Mouse (Mus musculus): ENCODE measurements at regions not wholly inside any gene's neighbourhood (a gene's known extent, or its start where the extent isn't known, plus 50 kb on each side); places are given as distances from the start of the nearest gene placed in this dataset.

GRCm38 (mm10) chr1:105111236-105111635 lies 245.3 kb downstream of the Rnf152 start:
- Histone ChIP-seq H3K27me3 (ENCODE audit: control insufficient read depth, insufficient read depth, low read length) (no peaks in the 10 kb centered on the region), H3K4me1 (replicated peaks; ENCODE audit: control insufficient read depth, insufficient read depth, low read length) (peaks cover 6% of the 10 kb centered on the region; the same call in 1 of the 2 replicates), H3K27ac (peak overlapping the region; percentile 43; the same call in 1 of the 2 replicates), H3K9me3 (ENCODE audit: control insufficient read depth, low read length) (no peaks in the 10 kb centered on the region), H3K36me3 (replicated peaks; ENCODE audit: control insufficient read depth, insufficient read depth) (no peaks in the 10 kb centered on the region), H3K4me2 (replicated peaks) (no peak overlapping the region), H3K9ac (no peak overlapping the region), H3K4me3 (replicated peaks; ENCODE audit: low read length) (no peak overlapping the region)
- peak; percentile 42 for DNase-seq (ENCODE audit: low spot score)
- WGBS, result 29% methylated on average over 4 of the region's 4 CpGs
- peak; percentile 71; the same call in 1 of the 2 replicates for ATAC-seq (ENCODE audit: low FRiP score)

- WGBS, result 92% methylated on average over 1 of the region's 1 CpGs
- ATAC-seq (ENCODE audit: low FRiP score) (no peak), DNase-seq (ENCODE audit: low spot score) (no peak)
- no peaks in the 10 kb centered on the region for H3K36me3 ChIP-seq (replicated peaks; ENCODE audit: control insufficient read depth, insufficient read depth)
- H3K27me3 ChIP-seq (ENCODE audit: control insufficient read depth, insufficient read depth, low read length), result no peaks in the 10 kb centered on the region
- H3K4me3 ChIP-seq (replicated peaks; ENCODE audit: low read length), result no peak overlapping the region
- no peak overlapping the region for H3K9ac ChIP-seq
- H3K4me1 ChIP-seq (replicated peaks; ENCODE audit: control insufficient read depth, insufficient read depth, low read length), result peaks cover 6% of the 10 kb centered on the region; the same call in 1 of the 2 replicates
- H3K9me3 ChIP-seq (ENCODE audit: control insufficient read depth, low read length), result no peaks in the 10 kb centered on the region
- no peak overlapping the region for H3K4me2 ChIP-seq (replicated peaks)
- peak overlapping the region; percentile 38; the same call in 1 of the 2 replicates for H3K27ac ChIP-seq
Observed at GRCm38 (mm10) chr1:105110581-105111210, 245.8 kb downstream of the Rnf152 start.

GRCm38 (mm10) chr1:105107836-105108235 lies 248.7 kb downstream of the Rnf152 start:
- H3K9me3 ChIP-seq (ENCODE audit: control insufficient read depth, low read length), result no peaks in the 10 kb centered on the region
- 83% methylated on average over 4 of the region's 4 CpGs for WGBS
- ATAC-seq (ENCODE audit: low FRiP score) (no peak), DNase-seq (ENCODE audit: low spot score) (no peak)
- no peaks in the 10 kb centered on the region for H3K27me3 ChIP-seq (ENCODE audit: control insufficient read depth, insufficient read depth, low read length)
- H3K4me2 ChIP-seq (replicated peaks), result no peak overlapping the region
- no peak overlapping the region for H3K4me3 ChIP-seq (replicated peaks; ENCODE audit: low read length)
- no peak overlapping the region for H3K27ac ChIP-seq
- no peaks in the 10 kb centered on the region for H3K36me3 ChIP-seq (replicated peaks; ENCODE audit: control insufficient read depth, insufficient read depth)
- H3K9ac ChIP-seq, result no peak overlapping the region
- H3K4me1 ChIP-seq (replicated peaks; ENCODE audit: control insufficient read depth, insufficient read depth, low read length), result peaks cover 6% of the 10 kb centered on the region; the same call in 1 of the 2 replicates

- H3K27me3 ChIP-seq (ENCODE audit: control insufficient read depth, insufficient read depth, low read length), result no peaks in the 10 kb centered on the region
- no peak for DNase-seq (ENCODE audit: low spot score)
- WGBS, result 95% methylated on average over 1 of the region's 1 CpGs
- no peak overlapping the region for H3K27ac ChIP-seq
- H3K9ac ChIP-seq, result no peak overlapping the region
- H3K9me3 ChIP-seq (ENCODE audit: control insufficient read depth, low read length), result no peaks in the 10 kb centered on the region
- H3K4me1 ChIP-seq (replicated peaks; ENCODE audit: control insufficient read depth, insufficient read depth, low read length), result peaks cover 6% of the 10 kb centered on the region; the same call in 1 of the 2 replicates
- H3K36me3 ChIP-seq (replicated peaks; ENCODE audit: control insufficient read depth, insufficient read depth), result no peaks in the 10 kb centered on the region
- H3K4me2 ChIP-seq (replicated peaks), result no peak overlapping the region
- no peak for ATAC-seq (ENCODE audit: low FRiP score)
- H3K4me3 ChIP-seq (replicated peaks; ENCODE audit: low read length), result no peak overlapping the region
Observed at GRCm38 (mm10) chr1:105107257-105107656, 249.3 kb downstream of the Rnf152 start.

- Histone ChIP-seq H3K27ac (no peak overlapping the region), H3K27me3 (ENCODE audit: control insufficient read depth, insufficient read depth, low read length) (no peaks in the 10 kb centered on the region), H3K4me2 (replicated peaks) (no peak overlapping the region), H3K36me3 (replicated peaks; ENCODE audit: control insufficient read depth, insufficient read depth) (no peaks in the 10 kb centered on the region), H3K9me3 (ENCODE audit: control insufficient read depth, low read length) (no peaks in the 10 kb centered on the region), H3K4me1 (replicated peaks; ENCODE audit: control insufficient read depth, insufficient read depth, low read length) (no peaks in the 10 kb centered on the region), H3K4me3 (replicated peaks; ENCODE audit: low read length) (no peak overlapping the region), H3K9ac (no peak overlapping the region)
- no peak for DNase-seq (ENCODE audit: low spot score)
- no peak for ATAC-seq (ENCODE audit: low FRiP score)
Observed at GRCm38 (mm10) chr1:105105211-105105610, 251.3 kb downstream of the Rnf152 start.

GRCm38 (mm10) chr1:105095091-105095490 lies 261.4 kb downstream of the Rnf152 start:
- no peaks in the 10 kb centered on the region for H3K36me3 ChIP-seq (replicated peaks; ENCODE audit: control insufficient read depth, insufficient read depth)
- H3K27ac ChIP-seq, result no peak overlapping the region
- no peaks in the 10 kb centered on the region for H3K4me1 ChIP-seq (replicated peaks; ENCODE audit: control insufficient read depth, insufficient read depth, low read length)
- WGBS, result 36% methylated on average over 2 of the region's 2 CpGs
- no peak overlapping the region for H3K4me2 ChIP-seq (replicated peaks)
- H3K9me3 ChIP-seq (ENCODE audit: control insufficient read depth, low read length), result no peaks in the 10 kb centered on the region
- DNase-seq (ENCODE audit: low spot score), result no peak
- H3K4me3 ChIP-seq (replicated peaks; ENCODE audit: low read length), result no peak overlapping the region
- H3K27me3 ChIP-seq (ENCODE audit: control insufficient read depth, insufficient read depth, low read length), result no peaks in the 10 kb centered on the region
- ATAC-seq (ENCODE audit: low FRiP score), result no peak
- H3K9ac ChIP-seq, result no peak overlapping the region

GRCm38 (mm10) chr1:105094500-105094899 lies 262.0 kb downstream of the Rnf152 start:
- Histone ChIP-seq H3K4me3 (replicated peaks; ENCODE audit: low read length) (no peak overlapping the region), H3K4me1 (replicated peaks; ENCODE audit: control insufficient read depth, insufficient read depth, low read length) (no peaks in the 10 kb centered on the region), H3K9me3 (ENCODE audit: control insufficient read depth, low read length) (no peaks in the 10 kb centered on the region), H3K4me2 (replicated peaks) (no peak overlapping the region), H3K27ac (no peak overlapping the region), H3K36me3 (replicated peaks; ENCODE audit: control insufficient read depth, insufficient read depth) (no peaks in the 10 kb centered on the region), H3K9ac (no peak overlapping the region), H3K27me3 (ENCODE audit: control insufficient read depth, insufficient read depth, low read length) (no peaks in the 10 kb centered on the region)
- 77% methylated on average over 3 of the region's 3 CpGs for WGBS
- ATAC-seq (ENCODE audit: low FRiP score) (no peak), DNase-seq (ENCODE audit: low spot score) (no peak)

GRCm38 (mm10) chr1:105093875-105094274 lies 262.6 kb downstream of the Rnf152 start:
- Histone ChIP-seq H3K4me2 (replicated peaks) (no peak overlapping the region), H3K9me3 (ENCODE audit: control insufficient read depth, low read length) (no peaks in the 10 kb centered on the region), H3K4me1 (replicated peaks; ENCODE audit: control insufficient read depth, insufficient read depth, low read length) (no peaks in the 10 kb centered on the region), H3K27ac (no peak overlapping the region), H3K9ac (no peak overlapping the region), H3K27me3 (ENCODE audit: control insufficient read depth, insufficient read depth, low read length) (no peaks in the 10 kb centered on the region), H3K4me3 (replicated peaks; ENCODE audit: low read length) (no peak overlapping the region), H3K36me3 (replicated peaks; ENCODE audit: control insufficient read depth, insufficient read depth) (no peaks in the 10 kb centered on the region)
- DNase-seq (ENCODE audit: low spot score) (no peak), ATAC-seq (ENCODE audit: low FRiP score) (no peak)
- 91% methylated on average over 3 of the region's 3 CpGs for WGBS

- Histone ChIP-seq H3K36me3 (replicated peaks; ENCODE audit: control insufficient read depth, insufficient read depth) (no peaks in the 10 kb centered on the region), H3K9ac (no peak overlapping the region), H3K27me3 (ENCODE audit: control insufficient read depth, insufficient read depth, low read length) (no peaks in the 10 kb centered on the region), H3K9me3 (ENCODE audit: control insufficient read depth, low read length) (no peaks in the 10 kb centered on the region), H3K4me2 (replicated peaks) (no peak overlapping the region), H3K27ac (no peak overlapping the region), H3K4me1 (replicated peaks; ENCODE audit: control insufficient read depth, insufficient read depth, low read length) (no peaks in the 10 kb centered on the region), H3K4me3 (replicated peaks; ENCODE audit: low read length) (no peak overlapping the region)
- WGBS, result 85% methylated on average over 1 of the region's 1 CpGs
- DNase-seq (ENCODE audit: low spot score) (no peak), ATAC-seq (ENCODE audit: low FRiP score) (no peak)
Observed at GRCm38 (mm10) chr1:105093012-105093411, 263.5 kb downstream of the Rnf152 start.

All from hindbrain, embryonic 14.5 days (tissue).